Mouse (Mus musculus) CH12.LX (cell line): ENCODE data around the gene Gm1113.

ENCODE experiments used
- CHD2 ChIP-seq: IDR thresholded peaks from 2 replicates; pipeline ENCODE4 v1.6.1; 2011; ENCODE audit warnings: low read length, improper control_type of control experiment
- CTCF ChIP-seq, 2 experiments: IDR thresholded peaks in 1 of 2; conservative IDR thresholded peaks in 1 of 2; 2 replicates each; pipeline ENCODE4 v1.5.1; 2011 to 2012; ENCODE audit warnings: low read depth in 2 of 2, low read length in 2 of 2, improper control_type of control experiment in 1 of 2, inconsistent platforms in 1 of 2, mild to moderate bottlenecking in 1 of 2, moderate library complexity in 1 of 2
- E2F4 ChIP-seq: IDR thresholded peaks from 2 replicates; pipeline ENCODE4 v1.6.1; 2011; ENCODE audit warnings: low read depth, low read length, improper control_type of control experiment; ENCODE audit not compliant: insufficient replicate concordance
- EP300 ChIP-seq: IDR thresholded peaks from 2 replicates; pipeline ENCODE4 v1.6.1; 2011; ENCODE audit warnings: low read length, improper control_type of control experiment
- MAX ChIP-seq: IDR thresholded peaks from 2 replicates; pipeline ENCODE4 v1.6.1; 2011; ENCODE audit warnings: low read length, improper control_type of control experiment
- MEF2A ChIP-seq: IDR thresholded peaks from 2 replicates; pipeline ENCODE4 v1.6.1; 2014; ENCODE audit warnings: low read depth, mild to moderate bottlenecking, inconsistent platforms, low read length, improper control_type of control experiment, borderline replicate concordance
- POLR2A ChIP-seq: IDR thresholded peaks from 2 replicates; pipeline ENCODE4 v1.6.1; 2011; ENCODE audit warnings: low read depth, mild to moderate bottlenecking, improper control_type of control experiment, low read length
- USF1 ChIP-seq: IDR thresholded peaks from 2 replicates; pipeline ENCODE4 v1.6.1; 2014; ENCODE audit warnings: low read depth, mild to moderate bottlenecking, inconsistent platforms, low read length, improper control_type of control experiment

DNA sequence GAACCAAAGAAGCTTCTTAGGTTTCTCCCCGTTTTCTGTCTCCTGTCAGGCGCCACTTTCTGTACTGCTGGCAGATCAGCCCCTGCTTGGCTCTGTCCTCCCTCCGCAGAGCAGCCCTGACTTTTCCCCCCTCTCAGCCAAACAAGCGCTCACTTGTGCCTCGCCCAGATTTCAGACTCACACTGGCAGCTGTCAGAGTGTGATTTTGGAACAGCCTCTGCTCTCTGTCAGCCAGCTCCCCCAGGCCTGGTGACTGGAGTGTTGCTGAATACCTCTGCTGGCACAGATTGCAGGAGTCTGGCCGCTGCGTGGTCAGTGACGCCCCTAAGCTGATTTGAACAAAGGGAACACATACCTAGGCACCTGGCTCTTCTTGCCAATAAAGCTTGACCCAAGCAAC lies 9.8 kb downstream of the Gm1113 start:
- TF ChIP-seq E2F4 (no peak), EP300 (no peak), MAX (no peak), POLR2A (no peak), USF1 (no peak), CHD2 (no peak), CTCF (conservative IDR thresholded peaks at IDR 0.05 in 1 of 2, IDR thresholded peaks at IDR 0.05 in 1 of 2; ENCODE audit: low read depth in 2 of 2, low read length in 2 of 2) (no peak), MEF2A (no peak)
